Mouse (Mus musculus) limb, embryonic 10.5 days (tissue): ENCODE results near the gene Abca1. TPM values are rescaled to one million over a fixed set of nuclear protein-coding genes. Genes with fewer than 3 reads are reported as not detected.

Experiments
- DNase-seq: peaks from one replicate; pipeline ENCODE4 v3.0.0-alpha.2; 2017; ENCODE audit warnings: low spot score
- H3K27ac ChIP-seq: fragments of 300-500 bp; sonication (generic); 2 replicates; pipeline ENCODE4 v1.5.1; 2016; ENCODE audit warnings: mild to moderate bottlenecking
- H3K27me3 ChIP-seq: fragments of 300-500 bp; sonication (generic); 2 replicates; pipeline ENCODE4 v1.6.1; 2016; ENCODE audit warnings: low read depth, mild to moderate bottlenecking; ENCODE audit not compliant: poor library complexity, severe bottlenecking
- H3K36me3 ChIP-seq: fragments of 300-500 bp; sonication (generic); 2 replicates; pipeline ENCODE4 v1.6.1; 2016; ENCODE audit warnings: mild to moderate bottlenecking, moderate library complexity
- H3K4me1 ChIP-seq: fragments of 300-500 bp; sonication (generic); 2 replicates; pipeline ENCODE4 v1.6.1; 2016
- H3K4me3 ChIP-seq: fragments of 300-500 bp; sonication (generic); 2 replicates; pipeline ENCODE4 v1.5.1; 2016; ENCODE audit warnings: mild to moderate bottlenecking, moderate library complexity
- H3K9me3 ChIP-seq: fragments of 300-500 bp; sonication (generic); replicated peaks from 2 replicates; pipeline ENCODE4 v1.6.1; 2016; ENCODE audit warnings: mild to moderate bottlenecking
- WGBS: fragments of 180-500 bp; shearing (Covaris S2); methylation state at CpG from one replicate; pipeline ENCODE4 v1.1.7; 2016; 5-methylcytosine and 5-hydroxymethylcytosine counted together
- polyA plus RNA-seq: library from polyadenylated mRNA; unstranded; fragments of >200 nt; fragmentation: Nextera tagmentation; extraction: Ambion mirVana; gene quantifications from 2 replicates; pipeline ENCODE4 v1.2.1, GENCODE M21; 2016

Abca1 gene
- polyA plus RNA-seq, 1 experiment from 2014 or later, result 3.2 TPM

DNA sequence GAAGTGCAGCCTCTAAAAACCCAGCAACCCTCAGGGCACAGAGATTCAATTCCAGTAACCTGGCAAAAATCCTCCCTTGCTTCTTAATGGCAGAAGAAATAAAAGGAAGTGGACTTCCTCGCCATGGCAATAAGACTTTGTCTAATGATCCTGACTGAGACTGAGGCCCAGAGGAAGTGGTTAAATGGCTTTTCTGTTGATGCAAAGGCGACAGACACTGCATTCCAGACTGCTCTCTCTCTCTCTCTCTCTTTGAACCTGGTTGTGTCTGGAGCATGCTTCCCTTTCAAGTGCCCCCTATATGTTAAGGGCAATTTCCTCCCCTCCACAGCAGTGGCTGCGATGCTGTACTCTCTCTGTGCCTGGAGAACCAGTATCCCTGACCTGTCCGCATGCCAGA is 70.7 kb downstream of the Abca1 start:
- no peak for DNase-seq
- no peaks in the 10 kb centered on the region for H3K36me3 ChIP-seq
- H3K27ac ChIP-seq, result no peak overlapping the region
- peaks cover 7% of the 10 kb centered on the region; the same call in 1 of the 2 replicates for H3K4me1 ChIP-seq
- no peak overlapping the region for H3K4me3 ChIP-seq
- no peaks in the 10 kb centered on the region for H3K27me3 ChIP-seq
- no peaks in the 10 kb centered on the region for H3K9me3 ChIP-seq
- 30% methylated on average over 4 of the region's 4 CpGs for WGBS

DNA sequence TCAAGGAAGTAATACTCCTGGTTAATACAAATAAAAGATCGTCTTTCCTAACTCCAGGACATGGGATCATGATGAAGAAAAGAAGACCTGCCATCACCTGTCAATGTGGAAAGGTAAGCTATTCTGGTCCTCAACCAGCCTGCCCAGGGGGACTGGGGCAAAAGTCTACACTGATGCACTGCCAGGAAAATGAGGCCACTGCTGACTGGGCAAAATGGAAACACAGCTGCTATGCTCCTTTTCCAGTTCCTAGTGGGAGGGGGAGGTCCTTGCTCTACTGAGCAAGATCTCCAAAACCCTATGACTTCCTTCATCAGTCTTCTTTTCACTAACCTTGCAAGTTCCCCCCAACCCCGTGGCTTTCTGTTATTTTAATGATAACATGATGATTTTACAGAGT is 73.1 kb downstream of the Abca1 start:
- WGBS, result 86% methylated on average over 2 of the region's 2 CpGs
- Histone ChIP-seq H3K4me1 (peaks cover 7% of the 10 kb centered on the region; the same call in 1 of the 2 replicates), H3K9me3 (no peaks in the 10 kb centered on the region), H3K27ac (no peak overlapping the region), H3K36me3 (peaks cover 9% of the 10 kb centered on the region; the same call in 1 of the 2 replicates), H3K27me3 (no peaks in the 10 kb centered on the region), H3K4me3 (no peak overlapping the region)
- DNase-seq, result no peak

DNA sequence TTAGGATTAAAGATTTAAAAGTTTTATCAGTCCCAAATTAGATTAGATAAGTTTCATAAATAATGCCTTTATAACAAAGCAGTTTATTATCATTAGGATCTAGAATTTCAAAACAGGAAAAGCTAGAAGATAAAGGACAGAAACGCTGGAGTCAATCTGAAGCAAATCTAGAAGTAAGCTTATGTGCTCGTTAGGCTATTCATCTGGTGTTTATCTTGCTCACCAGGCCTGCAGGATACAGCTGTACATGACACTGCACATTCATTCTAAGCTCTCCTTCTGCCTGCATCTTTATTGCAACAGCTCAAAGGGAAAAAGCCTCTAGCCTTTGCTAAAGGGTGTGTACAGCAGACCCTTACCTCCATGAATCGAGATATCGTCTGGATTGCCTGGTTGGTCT is 74.1 kb downstream of the Abca1 start:
- Histone ChIP-seq H3K4me3 (no peak overlapping the region), H3K36me3 (peaks cover 10% of the 10 kb centered on the region; the same call in 1 of the 2 replicates)

DNA sequence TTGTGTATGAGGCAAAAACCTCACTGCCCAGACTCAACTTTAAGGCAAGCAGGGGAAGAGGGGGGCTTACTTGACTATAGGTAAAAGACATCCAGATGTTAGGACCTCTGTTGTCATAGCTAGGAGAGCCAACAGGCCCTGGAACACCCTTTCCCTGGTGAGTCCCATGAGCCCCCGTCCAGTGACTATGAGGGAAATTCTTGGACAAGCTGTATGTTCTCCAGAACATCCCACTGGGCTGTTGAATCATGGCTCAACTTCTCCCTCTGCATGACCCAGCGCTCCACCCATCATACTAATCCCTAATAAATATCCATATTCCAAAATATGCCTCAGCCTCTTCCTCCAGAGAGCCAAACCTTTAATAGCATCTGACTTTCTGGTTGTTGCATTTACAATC is 76.6 kb downstream of the Abca1 start:
- DNase-seq, result no peak
- no peaks in the 10 kb centered on the region for H3K9me3 ChIP-seq
- 93% methylated on average over 2 of the region's 2 CpGs for WGBS
- H3K36me3 ChIP-seq, result peaks cover 10% of the 10 kb centered on the region; the same call in 1 of the 2 replicates
- no peaks in the 10 kb centered on the region for H3K4me1 ChIP-seq
- no peaks in the 10 kb centered on the region for H3K27me3 ChIP-seq
- no peak overlapping the region for H3K27ac ChIP-seq
- H3K4me3 ChIP-seq, result no peak overlapping the region

More for the DNA sequence above, 74.1 kb downstream of the Abca1 start:
- 77% methylated on average over 4 of the region's 4 CpGs for WGBS
- Histone ChIP-seq H3K4me1 (peaks cover 7% of the 10 kb centered on the region; the same call in 1 of the 2 replicates), H3K27ac (no peak overlapping the region), H3K9me3 (no peaks in the 10 kb centered on the region), H3K27me3 (no peaks in the 10 kb centered on the region)
- no peak for DNase-seq

DNA sequence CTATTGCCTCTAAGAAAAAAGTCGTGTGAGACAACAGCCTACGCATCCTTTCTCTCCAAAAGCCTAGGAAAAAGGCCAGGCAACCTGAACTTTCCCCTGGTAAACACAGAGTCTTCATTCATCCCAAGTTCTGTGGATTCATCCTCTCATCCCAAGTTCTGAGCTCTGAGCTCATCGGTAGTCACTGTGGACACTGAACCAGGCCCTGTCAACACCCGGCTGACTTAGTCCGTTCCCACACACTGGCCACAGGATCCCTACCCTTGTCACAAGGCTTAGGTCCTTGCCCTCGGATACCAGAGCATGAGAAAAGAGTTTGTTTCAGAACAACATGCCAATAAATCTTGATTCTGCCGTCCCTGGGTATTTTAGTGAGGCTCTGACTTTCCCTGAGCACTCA is 77.2 kb downstream of the Abca1 start:
- no peak overlapping the region for H3K4me3 ChIP-seq
- H3K4me1 ChIP-seq, result no peaks in the 10 kb centered on the region
- no peaks in the 10 kb centered on the region for H3K9me3 ChIP-seq
- H3K27me3 ChIP-seq, result no peaks in the 10 kb centered on the region
- DNase-seq, result no peak
- WGBS, result 83% methylated on average over 7 of the region's 7 CpGs
- no peak overlapping the region for H3K27ac ChIP-seq
- peaks cover 10% of the 10 kb centered on the region; the same call in 1 of the 2 replicates for H3K36me3 ChIP-seq

DNA sequence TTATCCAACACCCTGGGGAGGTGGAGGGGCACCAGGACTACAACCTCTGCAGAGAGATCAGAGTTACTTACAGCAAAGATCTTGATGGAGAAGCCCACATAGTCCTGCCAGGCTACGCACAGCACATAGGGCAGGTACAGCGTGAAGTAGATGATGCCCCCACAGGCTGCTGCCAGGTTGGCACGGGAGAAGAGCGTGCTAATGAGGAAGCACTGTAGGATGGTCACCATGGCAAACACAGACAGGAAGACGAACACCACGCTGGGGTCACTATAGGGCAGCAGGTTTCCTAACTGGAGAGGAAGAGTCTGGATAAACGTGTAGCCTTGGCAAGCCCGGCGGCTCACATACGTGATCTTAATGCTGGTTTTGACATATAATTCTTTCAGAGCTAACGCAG is 77.8 kb downstream of the Abca1 start:
- no peak overlapping the region for H3K27ac ChIP-seq
- no peaks in the 10 kb centered on the region for H3K27me3 ChIP-seq
- no peaks in the 10 kb centered on the region for H3K4me1 ChIP-seq
- no peaks in the 10 kb centered on the region for H3K9me3 ChIP-seq
- 92% methylated on average over 11 of the region's 11 CpGs for WGBS
- DNase-seq, result no peak
- H3K4me3 ChIP-seq, result no peak overlapping the region
- H3K36me3 ChIP-seq, result peaks cover 10% of the 10 kb centered on the region

DNA sequence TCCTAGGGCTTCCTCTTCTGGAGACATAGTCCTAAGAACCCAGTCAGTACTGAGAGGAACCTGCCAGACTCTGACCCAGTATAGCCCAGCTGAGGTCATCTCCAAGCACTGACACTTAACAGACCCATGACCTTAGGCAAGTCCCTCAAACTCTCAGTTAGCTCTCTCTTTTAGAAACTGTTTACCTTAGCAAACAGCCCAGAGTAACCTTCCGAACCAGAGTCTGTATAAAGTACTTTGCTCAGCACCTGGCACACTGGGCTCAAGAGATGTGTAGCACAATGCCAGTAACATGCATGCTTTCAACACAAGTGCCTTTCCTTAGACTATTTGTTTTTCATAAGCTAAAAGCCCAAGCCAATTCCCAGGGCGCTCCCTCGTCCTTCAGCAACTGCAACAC is 79.4 kb downstream of the Abca1 start:
- 94% methylated on average over 3 of the region's 3 CpGs for WGBS
- H3K36me3 ChIP-seq, result peaks cover 19% of the 10 kb centered on the region

DNA sequence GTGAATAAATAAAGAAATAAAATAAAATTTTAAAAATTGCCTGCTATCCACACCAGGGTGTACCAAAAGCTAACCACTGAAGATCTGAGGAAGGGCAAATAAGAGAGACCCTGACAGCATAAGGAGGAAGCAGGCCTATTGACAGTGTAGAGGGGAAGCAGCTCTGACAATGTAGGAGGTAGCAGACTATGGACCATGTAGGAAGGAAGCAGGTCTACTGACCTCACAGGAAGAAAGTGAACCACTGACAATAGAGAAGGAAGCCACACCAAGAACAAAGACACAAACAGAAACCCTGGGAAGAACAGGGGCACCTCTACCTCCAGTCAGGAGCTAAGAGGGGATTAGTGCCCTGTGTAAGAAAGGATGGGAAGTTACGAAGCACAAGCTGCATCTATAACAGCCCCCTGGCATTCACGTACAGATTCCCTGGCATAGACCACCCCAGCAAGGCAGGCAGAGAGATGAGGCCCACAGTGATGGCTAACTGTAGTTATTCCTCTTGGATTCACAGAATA is 80.8 kb downstream of the Abca1 start:
- H3K9me3 ChIP-seq, result no peaks in the 10 kb centered on the region
- no peak overlapping the region for H3K27ac ChIP-seq
- H3K4me1 ChIP-seq, result no peaks in the 10 kb centered on the region
- H3K4me3 ChIP-seq, result no peak overlapping the region
- no peak for DNase-seq
- 92% methylated on average over 2 of the region's 2 CpGs for WGBS
- H3K36me3 ChIP-seq, result peaks cover 25% of the 10 kb centered on the region
- H3K27me3 ChIP-seq, result no peaks in the 10 kb centered on the region

More for the DNA sequence above, 79.4 kb downstream of the Abca1 start:
- Histone ChIP-seq H3K4me1 (no peaks in the 10 kb centered on the region), H3K9me3 (no peaks in the 10 kb centered on the region), H3K4me3 (no peak overlapping the region), H3K27ac (no peak overlapping the region), H3K27me3 (no peaks in the 10 kb centered on the region)
- DNase-seq, result no peak

DNA sequence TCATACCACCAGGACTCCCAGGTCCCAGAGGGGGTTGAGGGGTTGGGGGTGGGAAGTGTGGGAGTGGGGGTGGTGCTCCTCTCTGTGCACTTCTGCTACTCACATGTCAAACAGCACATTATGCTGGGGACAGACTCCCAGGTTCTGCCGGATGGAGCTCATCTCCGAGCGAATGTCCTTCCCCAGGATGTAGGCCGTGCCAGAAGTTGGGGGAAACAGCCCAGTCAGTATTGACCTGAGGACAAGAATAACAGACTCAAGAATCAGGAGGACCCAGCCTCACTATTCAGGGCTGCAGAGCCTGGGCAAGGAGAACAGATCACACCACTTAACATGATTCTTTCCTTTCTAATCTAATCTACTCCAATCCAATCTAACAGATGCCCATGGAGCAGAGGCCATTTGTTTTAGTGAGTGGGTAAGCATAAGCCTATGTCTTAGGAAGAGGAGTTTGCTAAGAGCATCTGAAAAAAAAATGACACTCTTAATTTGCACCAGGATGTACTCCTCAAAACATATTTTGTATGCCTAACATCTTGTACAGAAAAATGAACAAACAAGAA is 82.8 kb downstream of the Abca1 start:
- H3K36me3 ChIP-seq, result peaks cover 22% of the 10 kb centered on the region; the same call in 1 of the 2 replicates
- no peak overlapping the region for H3K4me3 ChIP-seq

DNA sequence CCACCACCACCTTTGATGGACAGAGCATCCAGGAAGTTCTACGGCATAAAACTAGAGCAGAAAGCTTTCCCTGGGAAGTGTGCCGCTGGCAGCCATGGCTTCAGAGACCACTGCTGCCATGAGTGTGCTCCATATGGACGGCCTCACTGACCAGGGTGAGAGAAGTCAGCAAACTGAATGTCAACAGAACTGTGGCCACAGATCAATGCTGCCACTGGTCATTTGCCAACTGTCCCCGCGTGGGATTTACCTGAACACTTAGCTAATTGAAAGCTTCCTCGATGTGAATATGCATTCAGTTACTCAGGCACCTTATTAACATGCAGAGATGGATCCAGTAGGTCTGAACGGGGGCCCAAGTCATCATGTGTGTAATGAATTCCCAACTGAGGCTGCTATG is 86.7 kb downstream of the Abca1 start:
- H3K27ac ChIP-seq, result no peak overlapping the region
- no peak overlapping the region for H3K4me3 ChIP-seq
- WGBS, result 88% methylated on average over 7 of the region's 7 CpGs
- peaks cover 29% of the 10 kb centered on the region for H3K36me3 ChIP-seq
- no peaks in the 10 kb centered on the region for H3K27me3 ChIP-seq
- no peak for DNase-seq
- no peaks in the 10 kb centered on the region for H3K4me1 ChIP-seq
- H3K9me3 ChIP-seq, result no peaks in the 10 kb centered on the region

More for the DNA sequence above, 82.8 kb downstream of the Abca1 start:
- H3K27ac ChIP-seq, result no peak overlapping the region
- H3K4me1 ChIP-seq, result no peaks in the 10 kb centered on the region
- DNase-seq, result no peak
- no peaks in the 10 kb centered on the region for H3K27me3 ChIP-seq
- H3K9me3 ChIP-seq, result no peaks in the 10 kb centered on the region
- 93% methylated on average over 4 of the region's 4 CpGs for WGBS

DNA sequence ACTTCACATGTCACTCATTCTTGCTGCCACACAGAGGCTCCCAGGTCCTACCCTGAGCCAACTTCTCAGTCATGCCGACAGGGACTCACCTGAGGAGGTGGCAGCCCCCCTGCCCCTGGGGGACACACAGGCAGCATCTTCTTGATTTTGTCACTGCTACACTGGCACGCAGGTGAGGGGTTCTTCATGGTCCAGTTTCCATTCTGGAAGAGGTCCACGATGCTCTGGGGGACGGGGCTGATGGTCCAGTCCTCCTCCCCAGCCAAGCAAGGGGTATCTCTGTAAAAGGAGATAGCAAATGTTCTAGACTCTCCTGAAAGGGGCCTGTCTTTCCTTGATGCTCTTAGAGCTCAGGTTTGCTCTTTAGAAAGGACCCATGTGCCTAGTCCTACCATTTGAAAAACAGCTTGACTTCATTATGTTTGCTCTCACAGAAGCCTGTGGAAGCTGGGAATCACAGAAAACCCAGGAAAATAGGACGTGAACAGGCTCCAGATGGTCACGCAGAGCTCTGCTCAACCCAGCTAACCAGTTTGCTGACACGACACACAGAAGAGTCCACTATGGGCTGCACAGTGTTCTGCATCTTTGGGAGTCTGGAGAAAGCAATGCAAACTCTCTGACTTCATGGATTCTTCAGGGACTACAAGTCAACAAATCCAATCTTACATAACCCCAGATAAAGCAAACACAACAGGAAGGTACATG is 97.2 kb downstream of the Abca1 start:
- Histone ChIP-seq H3K9me3 (no peaks in the 10 kb centered on the region), H3K27me3 (no peaks in the 10 kb centered on the region), H3K4me3 (no peak overlapping the region), H3K4me1 (no peaks in the 10 kb centered on the region), H3K27ac (no peak overlapping the region), H3K36me3 (peaks cover 8% of the 10 kb centered on the region; the same call in 1 of the 2 replicates)
- WGBS, result 86% methylated on average over 7 of the region's 7 CpGs
- DNase-seq, result no peak

DNA sequence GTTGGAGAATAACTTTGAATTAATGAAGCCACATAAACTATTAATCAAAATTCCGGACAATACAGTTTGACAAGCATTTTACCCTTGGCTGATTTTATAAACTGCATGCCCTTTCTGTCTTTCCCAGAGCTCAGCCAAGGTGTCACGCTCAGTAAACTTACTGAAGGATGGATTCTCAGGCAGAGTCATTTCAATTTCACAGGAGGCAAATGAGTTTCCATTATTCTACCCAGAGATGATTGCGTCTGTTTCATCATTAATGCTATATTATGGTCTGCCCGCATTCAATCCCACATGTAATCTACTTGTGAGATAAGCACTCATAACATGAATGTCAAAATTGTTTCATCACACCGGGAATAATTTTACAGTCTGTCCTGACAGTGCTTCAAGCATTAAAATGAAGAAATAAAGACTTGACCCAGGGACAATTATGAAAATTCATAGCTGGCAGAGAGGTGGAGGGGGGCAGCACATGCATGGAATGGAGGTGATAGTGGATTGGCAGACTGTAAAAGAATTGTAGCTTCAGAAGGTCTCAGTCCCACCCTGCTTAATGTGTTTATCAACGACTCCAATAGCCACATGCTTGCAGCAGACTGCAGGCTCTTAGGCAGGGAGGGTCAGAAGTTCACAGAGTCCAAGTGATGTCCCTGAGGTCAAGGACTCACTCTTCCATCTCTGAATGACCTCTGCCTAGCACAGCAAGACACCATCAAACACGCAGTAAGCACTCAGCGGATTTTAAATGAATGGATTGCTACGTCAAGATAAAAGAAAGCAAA is 113.3 kb downstream of the Abca1 start:
- H3K4me1 ChIP-seq, result no peaks in the 10 kb centered on the region
- no peaks in the 10 kb centered on the region for H3K27me3 ChIP-seq
- H3K4me3 ChIP-seq, result no peak overlapping the region
- 0 out of 2 replicates have a peak, but pooled peaks cover 8% of the 10 kb centered on the region for H3K36me3 ChIP-seq
- no peak overlapping the region for H3K27ac ChIP-seq
- WGBS, result 77% methylated on average over 9 of the region's 9 CpGs
- H3K9me3 ChIP-seq, result no peaks in the 10 kb centered on the region
- DNase-seq, result no peak

DNA sequence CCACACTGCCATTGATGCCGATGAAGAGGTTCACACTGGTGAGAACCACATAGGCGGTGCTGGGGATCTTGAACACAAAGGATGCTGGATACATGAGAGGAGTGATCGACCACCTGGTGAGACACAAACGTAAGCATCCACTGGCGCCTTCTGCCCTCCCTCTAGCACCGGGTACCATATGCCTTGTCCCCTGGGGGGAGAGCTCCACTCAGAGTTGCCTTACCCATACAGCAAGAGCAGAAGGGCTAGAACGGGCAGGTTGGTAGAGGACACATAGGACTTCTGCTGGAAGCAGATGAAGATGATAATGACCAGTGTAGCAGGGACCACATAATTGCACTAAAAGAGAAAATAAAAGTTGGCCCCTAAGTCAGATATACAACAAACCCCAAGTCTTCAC is 113.9 kb downstream of the Abca1 start:
- Histone ChIP-seq H3K4me3 (no peak overlapping the region), H3K36me3 (0 out of 2 replicates have a peak, but pooled peaks cover 8% of the 10 kb centered on the region), H3K27ac (no peak overlapping the region), H3K27me3 (no peaks in the 10 kb centered on the region), H3K4me1 (no peaks in the 10 kb centered on the region), H3K9me3 (no peaks in the 10 kb centered on the region)
- no peak for DNase-seq
- 83% methylated on average over 7 of the region's 7 CpGs for WGBS
